8 mouse cellular contexts compared by ENCODE assay signal in the genomic region with DNA sequence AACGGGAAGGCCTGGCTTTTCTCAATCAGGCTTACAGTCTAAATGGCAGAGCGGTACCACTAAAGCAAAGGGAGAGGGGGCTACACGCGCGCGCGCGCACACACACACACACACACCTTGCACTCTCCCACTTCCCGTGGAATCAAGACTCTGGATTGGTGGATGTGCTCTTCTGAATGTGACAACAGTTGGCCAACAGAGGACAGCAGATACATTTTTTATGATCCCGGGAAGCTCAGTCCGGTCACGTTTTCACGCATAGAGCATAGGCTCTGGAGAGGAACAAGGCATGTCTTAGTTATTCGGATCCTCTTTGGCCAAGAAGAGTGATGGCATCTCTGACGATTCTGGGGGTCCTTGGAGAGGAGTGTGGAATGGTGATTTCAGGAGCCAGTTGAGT.
A peak's percentile ranks its signal among the peaks of the same experiment; 100 is the strongest.
DNase-seq lines count a peak whose midpoint lies in the region; ATAC-seq lines count a peak whose summit lies in the region.

No protein-coding gene starts in this region.

- H3K9ac ChIP-seq in forebrain, embryonic 15.5 days (replicated peaks) = no peak overlapping the region
- 0 out of 2 replicates have a peak overlapping the region, but pooled peaks have one; percentile 81 for H3K9ac ChIP-seq in intestine, embryonic 16.5 days (ENCODE audit: low read depth, low read length)
- H3K9ac ChIP-seq in midbrain, embryonic 15.5 days = 0 out of 2 replicates have a peak overlapping the region, but pooled peaks have one; percentile 10

- H3K4me2 ChIP-seq in forebrain, embryonic 15.5 days (replicated peaks) = peak overlapping the region; percentile 98
- peak overlapping the region; percentile 98 for H3K4me2 ChIP-seq in intestine, embryonic 16.5 days (ENCODE audit: low read depth, low read length)
- peak overlapping the region; percentile 99 for H3K4me2 ChIP-seq in midbrain, embryonic 15.5 days

- DNase-seq in frontal cortex, postnatal 10 days (ENCODE audit: low spot score in 2 of 2) = no peak
- DNase-seq in MN1 (ENCODE audit: low spot score) = peak; percentile 62
- DNase-seq in gastrocnemius, postnatal 4 days (ENCODE audit: low spot score in 2 of 2) = no peak

- peak overlapping the region; percentile 66 for H3K4me3 ChIP-seq in forebrain, embryonic 15.5 days
- H3K4me3 ChIP-seq in intestine, embryonic 16.5 days (ENCODE audit: low read length) = peak overlapping the region; percentile 86
- peak overlapping the region; percentile 88 for H3K4me3 ChIP-seq in midbrain, embryonic 15.5 days

- peaks cover 40% of the 10 kb centered on the region for H3K27me3 ChIP-seq in forebrain, embryonic 15.5 days
- H3K27me3 ChIP-seq in intestine, embryonic 16.5 days (replicated peaks; ENCODE audit: control insufficient read depth, insufficient read depth, low read length) = no peaks in the 10 kb centered on the region
- peaks cover 2% of the 10 kb centered on the region for H3K27me3 ChIP-seq in midbrain, embryonic 15.5 days (replicated peaks)

- 17% methylated on average over 15 of the region's 15 CpGs for WGBS in forebrain, embryonic 15.5 days
- WGBS in intestine, embryonic 16.5 days = 26% methylated on average over 15 of the region's 15 CpGs
- WGBS in midbrain, embryonic 15.5 days = 16% methylated on average over 15 of the region's 15 CpGs

- no peak overlapping the region for H3K27ac ChIP-seq in forebrain, embryonic 15.5 days (replicated peaks)
- H3K27ac ChIP-seq in intestine, embryonic 16.5 days (ENCODE audit: low read length) = no peak overlapping the region
- H3K27ac ChIP-seq in midbrain, embryonic 15.5 days = no peak overlapping the region

- H3K4me1 ChIP-seq in forebrain, embryonic 15.5 days = peaks cover 47% of the 10 kb centered on the region
- peaks cover 13% of the 10 kb centered on the region for H3K4me1 ChIP-seq in intestine, embryonic 16.5 days (ENCODE audit: control insufficient read depth, insufficient read depth, low read length)
- peaks cover 45% of the 10 kb centered on the region for H3K4me1 ChIP-seq in midbrain, embryonic 15.5 days

- ATAC-seq in frontal cortex, adult (ENCODE audit: low TSS enrichment) = peak; percentile 55
- ATAC-seq in forebrain, embryonic 15.5 days (replicated peaks) = peak; percentile 42
- peak; percentile 14 for ATAC-seq in intestine, embryonic 16.5 days
- ATAC-seq in midbrain, embryonic 15.5 days (replicated peaks) = peak; percentile 62
- ATAC-seq in CD4-positive, CD25-positive, alpha-beta regulatory T cell, adult 4 months = no peak

- no peaks in the 10 kb centered on the region for H3K9me3 ChIP-seq in forebrain, embryonic 15.5 days
- no peaks in the 10 kb centered on the region for H3K9me3 ChIP-seq in intestine, embryonic 16.5 days (ENCODE audit: control insufficient read depth, low read length)
- no peaks in the 10 kb centered on the region for H3K9me3 ChIP-seq in midbrain, embryonic 15.5 days

- no peaks in the 10 kb centered on the region for H3K36me3 ChIP-seq in forebrain, embryonic 15.5 days
- no peaks in the 10 kb centered on the region for H3K36me3 ChIP-seq in intestine, embryonic 16.5 days (ENCODE audit: control insufficient read depth, insufficient read depth, low read length)
- no peaks in the 10 kb centered on the region for H3K36me3 ChIP-seq in midbrain, embryonic 15.5 days (replicated peaks)
